Mouse (Mus musculus): Measurements from ENCODE around the gene Card9. TPM values are rescaled to one million over a fixed set of nuclear protein-coding genes. Genes with fewer than 3 reads are reported as not detected.

The Card9 gene
- polyA plus RNA-seq, 1 experiment: not detected

DNA sequence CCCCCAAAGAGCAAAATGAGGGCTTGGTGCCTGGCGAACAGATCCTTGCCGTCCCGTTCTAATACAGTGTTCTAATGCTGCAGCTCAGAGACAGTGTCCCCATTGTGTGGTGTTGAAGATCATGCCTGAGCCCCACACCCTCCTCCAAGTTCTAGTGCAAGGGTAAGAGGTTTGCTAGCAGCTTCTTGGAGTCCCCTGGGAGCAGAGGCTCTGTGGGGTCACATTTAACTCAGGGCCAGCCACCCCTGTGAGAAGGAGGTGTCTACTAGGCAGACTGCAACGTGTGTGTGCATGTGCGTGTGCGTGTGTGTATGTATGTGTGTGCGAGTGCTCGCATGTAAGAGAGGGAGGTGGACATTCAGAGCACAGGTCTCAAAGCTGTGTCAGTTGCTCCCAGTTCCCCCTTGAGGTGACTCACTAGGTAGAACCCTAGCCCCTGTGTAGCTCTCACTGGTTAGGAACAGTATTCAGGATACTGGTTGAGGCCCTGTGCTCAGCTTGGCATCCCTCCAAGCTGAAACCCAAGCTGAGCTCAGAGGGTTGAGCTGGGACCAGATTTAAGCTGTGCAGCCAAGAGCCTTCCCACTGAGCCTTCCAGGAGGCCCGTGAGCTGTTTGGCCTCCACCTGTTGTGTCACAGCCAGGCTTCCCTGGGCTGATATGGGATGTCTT is 44.0 kb downstream of the Card9 start:
- H3K27me3 ChIP-seq (ENCODE audit: control insufficient read depth, insufficient read depth, low read length, poor library complexity, severe bottlenecking): no peaks in the 10 kb centered on the region
- H3K4me3 ChIP-seq (ENCODE audit: low read depth, low read length): no peak overlapping the region
- no peak for TF ChIP-seq CTCF (IDR thresholded peaks at IDR 0.05; ENCODE audit: low read depth, low read length)
- TF ChIP-seq EP300 (IDR thresholded peaks at IDR 0.05; ENCODE audit: insufficient read depth, low read depth, low read length): no peak
- no peak for TF ChIP-seq POLR2A (IDR thresholded peaks at IDR 0.05; ENCODE audit: insufficient read depth, low read length)
- no peaks in the 10 kb centered on the region for H3K36me3 ChIP-seq (ENCODE audit: control insufficient read depth, insufficient read depth, low read length, poor library complexity, severe bottlenecking)
- H3K4me1 ChIP-seq (ENCODE audit: control insufficient read depth, insufficient read depth, low read length): peaks cover 2% of the 10 kb centered on the region
- no peak overlapping the region for H3K9ac ChIP-seq (ENCODE audit: low read depth, poor library complexity, severe bottlenecking)
- no peak overlapping the region for H3K27ac ChIP-seq (ENCODE audit: insufficient read depth, low read length)
- no peaks in the 10 kb centered on the region for H3K9me3 ChIP-seq (replicated peaks; ENCODE audit: control insufficient read depth, insufficient read depth, low read length, poor library complexity, severe bottlenecking)

DNA sequence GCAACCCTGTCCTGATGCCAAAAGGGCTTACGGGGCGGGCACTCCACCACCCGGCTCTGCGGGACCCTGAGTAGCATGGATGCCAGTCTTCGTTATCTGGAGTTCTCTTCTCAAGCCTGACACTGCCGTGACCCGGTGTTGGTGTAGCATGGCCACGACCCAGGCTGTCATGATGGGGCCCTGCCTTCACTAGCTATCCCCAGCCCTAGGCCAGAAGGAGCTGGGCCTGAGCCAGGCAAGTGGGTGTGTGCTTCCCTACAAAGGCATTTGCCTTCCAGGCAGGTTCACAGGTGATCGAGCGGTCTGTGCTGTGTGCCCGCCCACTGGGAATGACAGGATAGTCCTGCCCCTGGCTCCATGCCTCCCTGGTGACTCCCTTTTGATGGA is 44.8 kb downstream of the Card9 start:
- H3K27me3 ChIP-seq (ENCODE audit: control insufficient read depth, insufficient read depth, low read length, poor library complexity, severe bottlenecking): no peaks in the 10 kb centered on the region
- H3K9me3 ChIP-seq (replicated peaks; ENCODE audit: control insufficient read depth, insufficient read depth, low read length, poor library complexity, severe bottlenecking): no peaks in the 10 kb centered on the region
- H3K4me3 ChIP-seq (ENCODE audit: low read depth, low read length): peak overlapping the region; percentile 73
- H3K9ac ChIP-seq (ENCODE audit: low read depth, poor library complexity, severe bottlenecking): peak overlapping the region; percentile 83
- no peaks in the 10 kb centered on the region for H3K36me3 ChIP-seq (ENCODE audit: control insufficient read depth, insufficient read depth, low read length, poor library complexity, severe bottlenecking)
- TF ChIP-seq CTCF (IDR thresholded peaks at IDR 0.05; ENCODE audit: low read depth, low read length): no peak
- TF ChIP-seq POLR2A (IDR thresholded peaks at IDR 0.05; ENCODE audit: insufficient read depth, low read length): no peak
- no peak for TF ChIP-seq EP300 (IDR thresholded peaks at IDR 0.05; ENCODE audit: insufficient read depth, low read depth, low read length)
- peaks cover 2% of the 10 kb centered on the region for H3K4me1 ChIP-seq (ENCODE audit: control insufficient read depth, insufficient read depth, low read length)
- no peak overlapping the region for H3K27ac ChIP-seq (ENCODE audit: insufficient read depth, low read length)

DNA sequence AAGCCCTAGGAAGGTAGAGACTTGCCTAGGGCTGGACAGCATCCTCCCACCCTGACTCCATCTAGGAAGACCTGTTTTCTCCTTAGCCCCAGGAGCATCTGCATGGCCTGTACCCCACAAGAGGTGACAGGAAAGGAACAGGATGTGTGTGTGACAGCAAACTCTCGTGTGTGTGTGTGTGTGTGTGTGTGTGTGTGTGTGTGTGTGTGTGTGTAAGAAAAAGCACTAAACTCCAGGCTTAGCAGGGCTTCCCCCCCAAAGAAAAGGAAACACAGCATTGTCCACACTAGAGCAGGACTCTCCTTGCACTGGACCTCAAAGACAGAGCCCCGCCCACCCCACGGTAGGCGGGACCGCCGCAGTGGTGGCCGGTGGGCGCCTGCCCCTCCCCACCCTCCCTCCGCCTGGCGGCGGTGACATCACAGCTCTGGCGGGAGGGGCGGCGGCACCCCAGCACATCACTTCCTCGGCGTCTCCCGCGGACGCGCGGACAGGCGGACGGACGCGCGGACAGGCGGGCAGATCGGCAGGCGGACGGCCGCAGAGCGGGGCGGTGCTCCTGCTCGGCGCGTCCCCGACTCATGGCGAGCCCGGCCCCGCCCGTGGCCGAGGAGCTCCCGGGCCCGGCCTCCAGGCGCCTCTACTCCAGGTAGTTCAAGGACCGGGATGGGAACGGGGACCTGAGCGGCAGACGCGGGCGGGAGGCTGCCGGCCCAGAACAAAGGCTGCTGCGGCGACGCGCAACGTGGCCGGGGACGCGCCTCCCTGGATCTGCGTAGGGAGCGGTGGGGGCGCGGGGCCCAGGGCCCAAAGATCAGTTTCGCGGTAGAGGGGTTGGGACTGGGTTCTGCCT is 45.4 kb downstream of the Card9 start, which contains the start of gene Gpsm1:
Gene Gpsm1 (plus strand): TSS at position 444 of the 853 bp plus-strand sequence.
- Histone ChIP-seq H3K9ac (ENCODE audit: low read depth, poor library complexity, severe bottlenecking) (peak within 1 kb of the TSS; percentile 83), H3K4me3 (ENCODE audit: low read depth, low read length) (peak within 1 kb of the TSS; percentile 73), H3K4me1 (ENCODE audit: control insufficient read depth, insufficient read depth, low read length) (peaks cover 2% of the 10 kb centered on the region), H3K27me3 (ENCODE audit: control insufficient read depth, insufficient read depth, low read length, poor library complexity, severe bottlenecking) (no peaks in the 10 kb centered on the region), H3K36me3 (ENCODE audit: control insufficient read depth, insufficient read depth, low read length, poor library complexity, severe bottlenecking) (no peaks in the 10 kb centered on the region), H3K9me3 (replicated peaks; ENCODE audit: control insufficient read depth, insufficient read depth, low read length, poor library complexity, severe bottlenecking) (no peaks in the 10 kb centered on the region), H3K27ac (ENCODE audit: insufficient read depth, low read length) (no peak within 1 kb of the TSS)
- no peak for TF ChIP-seq CTCF (IDR thresholded peaks at IDR 0.05; ENCODE audit: low read depth, low read length)
- TF ChIP-seq EP300 (IDR thresholded peaks at IDR 0.05; ENCODE audit: insufficient read depth, low read depth, low read length): no peak
- no peak for TF ChIP-seq POLR2A (IDR thresholded peaks at IDR 0.05; ENCODE audit: insufficient read depth, low read length)

DNA sequence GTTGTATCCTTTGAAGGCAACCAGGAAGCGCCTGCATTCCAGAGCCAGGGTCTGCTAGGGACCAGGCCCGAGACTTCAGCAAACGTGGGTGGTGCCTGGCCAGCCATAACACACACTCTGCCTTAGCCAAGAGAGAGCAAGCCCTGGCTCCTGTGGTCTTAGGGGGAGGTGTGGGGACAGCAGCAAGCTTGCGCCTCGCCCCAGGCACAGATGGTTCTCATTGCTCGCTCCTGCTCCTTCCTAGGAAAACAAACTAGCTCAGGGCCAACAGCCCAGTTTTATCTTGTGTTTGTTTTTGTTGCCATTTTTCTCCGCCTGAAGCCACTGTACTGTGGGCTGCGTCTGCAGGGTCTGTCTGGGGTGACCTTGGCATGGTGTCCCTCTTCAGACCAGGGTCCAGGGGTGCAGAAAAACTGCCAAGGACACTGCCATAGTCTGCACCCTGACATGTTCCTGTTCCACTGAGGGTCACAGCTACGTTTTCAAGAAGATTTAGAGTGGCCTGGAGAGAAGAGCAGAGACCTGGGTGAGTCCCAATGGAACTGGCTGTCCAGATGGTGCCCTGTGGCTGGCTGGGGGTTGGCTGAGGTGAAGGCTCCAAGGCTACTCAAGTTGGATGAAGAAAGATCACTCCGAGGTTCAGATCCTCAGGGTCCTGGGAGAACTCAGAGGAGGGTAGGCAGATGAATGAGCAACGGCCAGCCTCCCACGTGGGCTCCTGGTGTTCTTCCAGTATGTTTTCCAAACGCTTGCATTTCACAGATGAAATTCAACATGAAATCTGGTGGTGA is 46.2 kb downstream of the Card9 start:
- H3K27ac ChIP-seq (ENCODE audit: insufficient read depth, low read length): no peak overlapping the region
- TF ChIP-seq CTCF (IDR thresholded peaks at IDR 0.05; ENCODE audit: low read depth, low read length): no peak
- TF ChIP-seq EP300 (IDR thresholded peaks at IDR 0.05; ENCODE audit: insufficient read depth, low read depth, low read length): no peak
- TF ChIP-seq POLR2A (IDR thresholded peaks at IDR 0.05; ENCODE audit: insufficient read depth, low read length): no peak
- peaks cover 2% of the 10 kb centered on the region for H3K4me1 ChIP-seq (ENCODE audit: control insufficient read depth, insufficient read depth, low read length)
- no peaks in the 10 kb centered on the region for H3K27me3 ChIP-seq (ENCODE audit: control insufficient read depth, insufficient read depth, low read length, poor library complexity, severe bottlenecking)
- no peaks in the 10 kb centered on the region for H3K9me3 ChIP-seq (replicated peaks; ENCODE audit: control insufficient read depth, insufficient read depth, low read length, poor library complexity, severe bottlenecking)
- H3K9ac ChIP-seq (ENCODE audit: low read depth, poor library complexity, severe bottlenecking): no peak overlapping the region
- no peak overlapping the region for H3K4me3 ChIP-seq (ENCODE audit: low read depth, low read length)
- no peaks in the 10 kb centered on the region for H3K36me3 ChIP-seq (ENCODE audit: control insufficient read depth, insufficient read depth, low read length, poor library complexity, severe bottlenecking)

DNA sequence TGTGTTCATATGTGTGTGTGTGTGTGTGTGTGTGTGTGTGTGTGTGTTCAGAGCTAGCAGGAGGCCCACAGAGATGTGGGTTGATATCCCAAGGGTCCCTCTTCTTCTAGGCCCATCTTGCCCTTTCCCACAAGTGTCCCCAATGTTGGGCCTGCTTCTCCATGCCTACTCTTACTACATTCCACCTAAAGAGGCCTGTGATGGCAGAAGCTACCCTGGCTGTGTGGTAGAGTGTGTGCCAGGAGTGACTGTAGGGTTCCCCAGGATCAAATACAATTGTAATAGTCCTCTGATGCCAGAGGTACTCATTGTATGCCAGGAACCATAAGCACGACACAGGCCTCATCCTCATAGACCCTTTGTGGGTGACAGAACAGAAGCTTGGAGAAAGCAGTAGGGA is 47.3 kb downstream of the Card9 start:
- Histone ChIP-seq H3K4me1 (ENCODE audit: control insufficient read depth, insufficient read depth, low read length) (peaks cover 2% of the 10 kb centered on the region), H3K36me3 (ENCODE audit: control insufficient read depth, insufficient read depth, low read length, poor library complexity, severe bottlenecking) (no peaks in the 10 kb centered on the region), H3K4me3 (ENCODE audit: low read depth, low read length) (no peak overlapping the region), H3K9ac (ENCODE audit: low read depth, poor library complexity, severe bottlenecking) (no peak overlapping the region), H3K27me3 (ENCODE audit: control insufficient read depth, insufficient read depth, low read length, poor library complexity, severe bottlenecking) (no peaks in the 10 kb centered on the region), H3K9me3 (replicated peaks; ENCODE audit: control insufficient read depth, insufficient read depth, low read length, poor library complexity, severe bottlenecking) (no peaks in the 10 kb centered on the region), H3K27ac (ENCODE audit: insufficient read depth, low read length) (no peak overlapping the region)
- TF ChIP-seq CTCF (IDR thresholded peaks at IDR 0.05; ENCODE audit: low read depth, low read length) (no peak), POLR2A (IDR thresholded peaks at IDR 0.05; ENCODE audit: insufficient read depth, low read length) (no peak), EP300 (IDR thresholded peaks at IDR 0.05; ENCODE audit: insufficient read depth, low read depth, low read length) (no peak)
